Mouse (Mus musculus): Measurements from ENCODE around the gene 4833420G17Rik. TPM values are rescaled to one million over a fixed set of nuclear protein-coding genes. Genes with fewer than 3 reads are reported as not detected.
"Not testable (repeated sequence)": the region's sequence is repeated elsewhere in the genome, so short reads cannot be mapped to it uniquely, and the experiment has no call there.

Gene 4833420G17Rik
- polyA plus RNA-seq, 1 experiment from 2014 or later, result 42.4 TPM

GRCm38 (mm10) chr13:119455082-119455481 lies 7.5 kb upstream of the 4833420G17Rik start:
- H3K27me3 ChIP-seq (ENCODE audit: control insufficient read depth, insufficient read depth, low read length), result no peaks in the 10 kb centered on the region
- no peak overlapping the region for H3K4me2 ChIP-seq
- peaks cover 24% of the 10 kb centered on the region for H3K36me3 ChIP-seq (ENCODE audit: control insufficient read depth, insufficient read depth, low read length)
- no peak overlapping the region for H3K4me3 ChIP-seq (ENCODE audit: low read depth, low read length)
- no peak for ATAC-seq (replicated peaks; ENCODE audit: insufficient number of reproducible peaks, low FRiP score, low TSS enrichment)
- H3K27ac ChIP-seq (ENCODE audit: low read depth, low read length), result no peak overlapping the region
- H3K9ac ChIP-seq (ENCODE audit: low read depth, low read length), result no peak overlapping the region
- H3K9me3 ChIP-seq (replicated peaks; ENCODE audit: control insufficient read depth, low read length), result no peaks in the 10 kb centered on the region
- H3K4me1 ChIP-seq (ENCODE audit: control insufficient read depth, insufficient read depth, low read length), result no peaks in the 10 kb centered on the region

- Histone ChIP-seq H3K36me3 (ENCODE audit: control insufficient read depth, insufficient read depth, low read length) (peaks cover 14% of the 10 kb centered on the region), H3K27me3 (ENCODE audit: control insufficient read depth, insufficient read depth, low read length) (no peaks in the 10 kb centered on the region), H3K9ac (ENCODE audit: low read depth, low read length) (no peak overlapping the region), H3K9me3 (replicated peaks; ENCODE audit: control insufficient read depth, low read length) (no peaks in the 10 kb centered on the region), H3K4me1 (ENCODE audit: control insufficient read depth, insufficient read depth, low read length) (no peaks in the 10 kb centered on the region), H3K27ac (ENCODE audit: low read depth, low read length) (no peak overlapping the region), H3K4me2 (no peak overlapping the region), H3K4me3 (ENCODE audit: low read depth, low read length) (no peak overlapping the region)
- 90% methylated on average over 7 of the region's 7 CpGs for WGBS (ENCODE audit: insufficient replicate concordance)
- no peak for ATAC-seq (replicated peaks; ENCODE audit: insufficient number of reproducible peaks, low FRiP score, low TSS enrichment)
Measured at GRCm38 (mm10) chr13:119456342-119456741, 6.2 kb upstream of the 4833420G17Rik start.

DNA sequence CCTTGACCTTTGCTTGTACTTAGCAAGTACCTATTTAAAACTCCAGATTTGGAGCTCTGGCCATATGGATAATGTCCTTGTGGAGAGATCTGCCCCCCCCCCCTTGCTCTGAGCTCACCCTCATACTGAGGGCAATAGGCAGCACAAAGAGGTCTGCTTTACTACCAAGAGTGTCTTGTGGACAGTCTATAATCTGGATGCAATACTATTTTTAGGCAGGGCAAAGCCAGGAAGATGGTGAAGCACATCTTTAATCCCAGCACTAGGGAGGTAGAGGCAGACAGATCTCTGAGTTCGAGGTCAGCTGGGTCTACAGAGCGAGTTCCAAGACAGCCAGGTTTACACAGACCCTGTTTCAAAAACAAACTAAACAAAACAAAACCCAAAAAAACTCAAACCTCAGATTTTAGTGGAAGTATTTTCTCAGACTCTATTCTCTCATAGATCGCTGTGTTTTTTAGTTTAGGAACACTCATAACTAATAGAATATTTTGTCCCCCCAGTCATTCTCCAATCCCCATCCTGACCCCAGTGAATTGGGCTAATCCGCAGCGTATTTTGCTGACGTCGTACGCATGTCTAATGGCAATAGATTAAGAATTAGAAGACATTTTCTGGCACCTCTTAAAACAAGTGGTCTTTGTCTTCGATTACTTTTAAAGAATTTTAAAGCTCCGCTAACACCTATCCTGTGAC lies 520 bp upstream of the 4833420G17Rik start:
- Histone ChIP-seq H3K9ac (ENCODE audit: low read depth, low read length) (peak overlapping the region; percentile 85), H3K27ac (ENCODE audit: low read depth, low read length) (peak overlapping the region; percentile 70; the same call in 1 of the 2 replicates), H3K4me2 (peak overlapping the region; percentile 79), H3K36me3 (ENCODE audit: control insufficient read depth, insufficient read depth, low read length) (peaks cover 10% of the 10 kb centered on the region), H3K4me1 (ENCODE audit: control insufficient read depth, insufficient read depth, low read length) (peaks cover 10% of the 10 kb centered on the region; the same call in 1 of the 2 replicates), H3K27me3 (ENCODE audit: control insufficient read depth, insufficient read depth, low read length) (no peaks in the 10 kb centered on the region), H3K4me3 (ENCODE audit: low read depth, low read length) (peak overlapping the region; percentile 86), H3K9me3 (replicated peaks; ENCODE audit: control insufficient read depth, low read length) (no peaks in the 10 kb centered on the region)
- 17% methylated on average over 10 of the region's 10 CpGs for WGBS (ENCODE audit: insufficient replicate concordance)
- ATAC-seq (replicated peaks; ENCODE audit: insufficient number of reproducible peaks, low FRiP score, low TSS enrichment), result peak; percentile 17; the same call in 1 of the 2 replicates

DNA sequence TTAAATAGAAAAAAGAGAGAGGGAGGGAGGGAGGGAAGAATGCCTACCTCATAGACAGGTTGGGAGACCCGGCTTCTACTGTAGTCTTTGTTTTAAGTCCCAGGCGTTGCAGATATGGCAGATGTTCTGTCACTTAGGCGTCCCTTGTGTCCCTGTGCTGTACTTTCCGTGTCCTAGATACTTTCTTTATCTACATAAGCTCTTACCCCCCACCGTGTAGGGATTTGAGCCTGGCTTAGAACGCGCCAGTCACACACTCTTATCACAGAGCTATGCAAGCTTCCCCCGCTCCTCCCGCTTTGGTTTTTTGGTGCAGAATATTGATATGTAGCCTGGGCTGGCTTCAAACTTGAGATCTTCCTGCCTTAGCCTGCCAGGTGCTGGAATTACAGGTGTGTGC lies 14.1 kb downstream of the 4833420G17Rik start:
- no peaks in the 10 kb centered on the region for H3K4me1 ChIP-seq (ENCODE audit: control insufficient read depth, insufficient read depth, low read length)
- H3K4me2 ChIP-seq, result no peak overlapping the region
- H3K9me3 ChIP-seq (replicated peaks; ENCODE audit: control insufficient read depth, low read length), result no peaks in the 10 kb centered on the region
- H3K4me3 ChIP-seq (ENCODE audit: low read depth, low read length), result no peak overlapping the region
- peaks cover 23% of the 10 kb centered on the region for H3K36me3 ChIP-seq (ENCODE audit: control insufficient read depth, insufficient read depth, low read length)
- H3K27me3 ChIP-seq (ENCODE audit: control insufficient read depth, insufficient read depth, low read length), result no peaks in the 10 kb centered on the region
- 49% methylated on average over 9 of the region's 9 CpGs for WGBS (ENCODE audit: insufficient replicate concordance)
- ATAC-seq (replicated peaks; ENCODE audit: insufficient number of reproducible peaks, low FRiP score, low TSS enrichment), result no peak
- no peak overlapping the region for H3K27ac ChIP-seq (ENCODE audit: low read depth, low read length)
- no peak overlapping the region for H3K9ac ChIP-seq (ENCODE audit: low read depth, low read length)

DNA sequence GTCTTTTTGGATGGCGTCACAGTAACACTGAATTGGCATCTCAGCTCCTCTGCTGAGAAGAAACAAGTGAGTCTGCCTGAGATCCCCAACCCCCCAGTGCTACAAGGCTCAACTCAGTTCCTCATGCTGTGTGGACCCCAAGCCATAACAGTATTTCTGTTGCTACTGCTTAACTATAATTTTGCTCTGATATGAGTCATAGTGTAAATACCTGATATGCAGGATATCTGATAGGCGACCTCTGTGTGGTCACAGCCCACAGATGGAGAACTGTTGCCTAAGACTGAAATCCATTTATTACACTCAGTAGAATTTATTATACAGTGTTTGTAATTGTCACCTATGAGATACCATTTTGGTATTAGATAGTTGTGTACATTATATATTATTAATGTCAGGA lies 15.2 kb downstream of the 4833420G17Rik start:
- Histone ChIP-seq H3K4me3 (ENCODE audit: low read depth, low read length) (no peak overlapping the region), H3K4me1 (ENCODE audit: control insufficient read depth, insufficient read depth, low read length) (no peaks in the 10 kb centered on the region), H3K9ac (ENCODE audit: low read depth, low read length) (no peak overlapping the region), H3K36me3 (ENCODE audit: control insufficient read depth, insufficient read depth, low read length) (peaks cover 25% of the 10 kb centered on the region), H3K27ac (ENCODE audit: low read depth, low read length) (no peak overlapping the region), H3K27me3 (ENCODE audit: control insufficient read depth, insufficient read depth, low read length) (no peaks in the 10 kb centered on the region), H3K4me2 (no peak overlapping the region), H3K9me3 (replicated peaks; ENCODE audit: control insufficient read depth, low read length) (no peaks in the 10 kb centered on the region)
- ATAC-seq (replicated peaks; ENCODE audit: insufficient number of reproducible peaks, low FRiP score, low TSS enrichment), result no peak
- 95% methylated on average over 2 of the region's 2 CpGs for WGBS (ENCODE audit: insufficient replicate concordance)

DNA sequence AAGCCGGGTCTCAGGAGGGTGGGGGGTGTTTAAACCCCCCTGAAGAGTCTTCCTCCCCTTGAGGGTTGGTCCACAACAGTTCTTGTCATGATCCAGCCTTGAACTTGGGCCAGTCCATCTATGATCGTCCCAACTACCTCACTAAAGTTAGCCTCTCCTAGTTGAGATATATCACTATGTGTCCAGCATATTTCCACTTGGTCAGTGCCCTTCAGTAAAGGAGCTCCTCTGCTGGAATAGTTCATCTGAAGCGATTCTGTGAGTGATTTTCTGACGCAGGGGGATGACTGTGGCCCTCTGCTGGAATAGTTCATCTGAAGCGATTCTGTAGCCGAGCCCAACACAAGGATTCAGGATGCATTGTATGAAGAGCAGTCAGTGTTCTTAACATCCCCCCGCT lies 24.8 kb downstream of the 4833420G17Rik start:
- Histone ChIP-seq H3K4me2 (peak overlapping the region; percentile 41), H3K27me3 (ENCODE audit: control insufficient read depth, insufficient read depth, low read length) (no peaks in the 10 kb centered on the region), H3K27ac (ENCODE audit: low read depth, low read length) (no peak overlapping the region), H3K9me3 (replicated peaks; ENCODE audit: control insufficient read depth, low read length) (peaks cover 12% of the 10 kb centered on the region), H3K9ac (ENCODE audit: low read depth, low read length) (no peak overlapping the region), H3K4me3 (ENCODE audit: low read depth, low read length) (no peak overlapping the region), H3K36me3 (ENCODE audit: control insufficient read depth, insufficient read depth, low read length) (peaks cover 10% of the 10 kb centered on the region), H3K4me1 (ENCODE audit: control insufficient read depth, insufficient read depth, low read length) (no peaks in the 10 kb centered on the region)
- 64% methylated on average over 7 of the region's 7 CpGs for WGBS (ENCODE audit: insufficient replicate concordance)
- ATAC-seq (replicated peaks; ENCODE audit: insufficient number of reproducible peaks, low FRiP score, low TSS enrichment), result no peak

DNA sequence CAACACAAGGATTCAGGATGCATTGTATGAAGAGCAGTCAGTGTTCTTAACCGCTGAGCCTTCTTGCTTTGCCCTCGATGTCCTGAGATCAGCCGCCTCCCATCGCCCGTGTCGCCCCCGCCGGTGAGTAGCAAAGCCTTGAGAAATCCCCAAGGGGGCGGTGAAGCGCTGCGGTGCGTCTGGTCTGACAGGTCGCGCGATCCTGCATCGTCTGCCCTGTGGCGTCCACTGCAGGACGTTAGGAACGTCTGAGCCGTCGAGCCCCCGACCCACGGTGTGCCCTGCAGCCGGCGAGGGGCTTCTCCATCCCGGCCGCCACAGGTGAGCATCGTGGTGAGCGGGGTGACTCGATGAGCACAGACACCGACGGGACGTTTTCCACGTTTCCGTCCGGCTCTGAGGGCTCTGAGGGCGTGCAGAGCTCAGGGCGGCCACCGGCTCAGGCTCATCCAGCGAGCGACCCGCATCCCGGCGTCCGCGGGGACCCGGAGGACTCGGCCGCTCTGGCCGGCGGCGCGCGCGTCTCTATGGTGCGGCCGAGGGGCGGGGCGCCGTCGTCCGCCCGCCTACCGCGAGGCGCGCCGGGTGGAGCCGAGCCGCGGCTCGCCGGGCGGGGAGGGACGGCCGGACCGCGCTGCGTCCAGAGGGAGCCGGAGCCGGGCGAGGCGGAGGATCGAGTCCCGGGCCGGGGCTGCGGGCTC lies 25.5 kb downstream of the 4833420G17Rik start, which contains the start of the genes Tmem267 and 3110070M22Rik:
Gene Tmem267 (plus strand): TSS at position 160 of the 701 bp plus-strand sequence.
Gene 3110070M22Rik (minus strand): TSS at position 504 of the 701 bp plus-strand sequence.
- peak within 1 kb of the TSS; percentile 41 for H3K4me2 ChIP-seq
- no peaks in the 10 kb centered on the region for H3K4me1 ChIP-seq (ENCODE audit: control insufficient read depth, insufficient read depth, low read length)
- H3K27ac ChIP-seq (ENCODE audit: low read depth, low read length), result 0 out of 2 replicates have a peak within 1 kb of the TSS, but pooled peaks have one; percentile 6
- no peak within 1 kb of the TSS for H3K9ac ChIP-seq (ENCODE audit: low read depth, low read length)
- 80% methylated on average over 87 of the region's 87 CpGs for WGBS (ENCODE audit: insufficient replicate concordance)
- no peak within 1 kb of the TSS for H3K4me3 ChIP-seq (ENCODE audit: low read depth, low read length)
- peaks cover 12% of the 10 kb centered on the region for H3K9me3 ChIP-seq (replicated peaks; ENCODE audit: control insufficient read depth, low read length)
- no peaks in the 10 kb centered on the region for H3K27me3 ChIP-seq (ENCODE audit: control insufficient read depth, insufficient read depth, low read length)
- no peak for ATAC-seq (replicated peaks; ENCODE audit: insufficient number of reproducible peaks, low FRiP score, low TSS enrichment)
- H3K36me3 ChIP-seq (ENCODE audit: control insufficient read depth, insufficient read depth, low read length), result peaks cover 10% of the 10 kb centered on the region

DNA sequence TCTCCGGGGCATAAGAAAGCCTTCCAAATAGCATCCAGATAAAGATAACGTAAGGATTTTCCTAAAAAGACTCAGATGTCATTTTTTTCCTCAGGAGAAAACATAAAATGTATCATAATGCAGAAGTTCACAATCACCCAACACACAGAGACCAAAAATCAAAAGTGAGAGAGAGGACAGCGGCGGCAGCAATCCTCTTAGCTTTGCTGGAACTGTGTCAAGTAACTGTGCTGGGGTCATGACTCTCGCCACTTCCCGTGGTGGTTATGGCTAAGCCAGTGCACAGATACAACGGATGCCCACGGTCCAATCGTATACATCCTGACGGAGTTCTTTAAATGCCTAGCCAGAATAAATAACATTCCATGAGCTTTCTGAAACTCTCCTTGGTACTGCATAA lies 29.5 kb downstream of the 4833420G17Rik start:
- H3K9me3 ChIP-seq (replicated peaks; ENCODE audit: control insufficient read depth, low read length), result peaks cover 16% of the 10 kb centered on the region
- H3K36me3 ChIP-seq (ENCODE audit: control insufficient read depth, insufficient read depth, low read length); H3K9ac ChIP-seq (ENCODE audit: low read depth, low read length); H3K27me3 ChIP-seq (ENCODE audit: control insufficient read depth, insufficient read depth, low read length); H3K4me1 ChIP-seq (ENCODE audit: control insufficient read depth, insufficient read depth, low read length); H3K27ac ChIP-seq (ENCODE audit: low read depth, low read length); H3K4me3 ChIP-seq (ENCODE audit: low read depth, low read length); ATAC-seq (replicated peaks; ENCODE audit: insufficient number of reproducible peaks, low FRiP score, low TSS enrichment); H3K4me2 ChIP-seq: not testable (repeated sequence)
- 87% methylated on average over 10 of the region's 10 CpGs for WGBS (ENCODE audit: insufficient replicate concordance)
